Mouse (Mus musculus) lung, adult 18-20 months (tissue): ENCODE results near the gene Grik3.

Source experiments
- DNase-seq, 2 experiments: peaks; one replicate each; pipeline ENCODE4 v3.0.0; 2022; ENCODE audit warnings: mixed read lengths in 2 of 2

Grik3 gene

DNA sequence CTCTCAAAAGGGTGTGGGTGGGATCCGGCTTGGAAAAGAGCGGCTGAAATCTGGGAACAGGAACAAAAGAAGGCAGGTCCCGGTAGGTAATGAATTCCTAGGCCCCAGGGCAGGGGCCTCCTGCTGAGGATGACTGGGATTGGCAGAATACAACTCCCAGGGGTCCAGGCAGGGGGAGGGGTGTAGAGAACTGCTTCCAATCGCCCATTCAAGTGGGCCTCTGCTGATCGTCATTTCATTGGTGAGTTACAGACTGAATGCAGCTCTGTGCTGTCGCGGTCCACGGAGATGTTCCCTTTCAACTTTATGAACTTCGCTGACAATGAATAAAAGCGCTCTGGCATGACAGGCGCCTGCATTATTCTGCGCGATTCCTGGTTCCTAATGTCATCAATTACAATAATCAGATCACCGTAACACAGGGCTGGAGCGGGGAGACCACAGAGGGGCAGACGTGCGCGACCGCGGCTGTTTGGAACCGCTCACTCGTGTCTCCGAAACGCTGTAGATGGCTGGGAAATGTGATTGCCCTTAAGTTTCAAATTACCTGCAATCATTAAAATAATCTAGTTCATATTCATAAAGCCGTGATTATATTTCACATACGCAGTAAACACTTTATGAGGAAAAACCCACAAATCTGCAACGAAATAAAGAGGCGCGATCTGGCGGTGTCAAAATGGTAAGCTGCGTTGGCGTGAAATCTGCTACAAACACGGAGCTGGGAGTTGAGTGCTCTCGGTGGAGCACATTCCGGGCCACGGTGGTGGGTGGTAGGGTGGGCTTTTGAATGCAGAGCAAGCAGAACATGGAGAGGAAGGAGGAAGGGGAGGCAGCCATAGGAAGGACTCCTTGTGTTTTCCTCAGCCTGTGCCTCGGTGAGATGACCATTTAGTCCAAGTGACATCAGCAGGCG is 239.1 kb downstream of the Grik3 start:
- DNase-seq: no peak

- DNase-seq: no peak
These were observed 240.3 kb downstream of the Grik3 start for GRCm38 (mm10) chr4:125730751-125731150.

- no peak for DNase-seq
These were observed 246.3 kb downstream of the Grik3 start for GRCm38 (mm10) chr4:125736783-125737182.

DNA sequence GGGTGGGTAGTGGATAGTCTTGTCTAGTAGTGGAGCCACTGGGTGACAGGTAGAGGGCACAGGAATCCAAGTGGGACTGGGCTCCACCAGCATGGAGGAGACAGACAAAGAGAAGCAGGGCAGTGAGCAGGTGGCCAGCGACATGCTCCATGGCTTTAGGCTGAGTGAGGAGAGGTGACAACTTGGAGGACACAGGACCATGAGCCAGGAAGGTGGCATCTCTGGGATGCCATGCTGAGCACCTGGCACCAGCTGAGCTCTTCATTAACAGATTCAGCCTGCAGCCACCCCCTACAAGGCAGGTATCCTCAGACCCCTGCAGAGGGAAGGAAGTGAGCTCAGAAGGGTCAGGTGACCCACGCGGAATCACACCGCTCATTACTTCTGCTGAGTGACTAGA is 248.3 kb downstream of the Grik3 start:
- DNase-seq: no peak

DNA sequence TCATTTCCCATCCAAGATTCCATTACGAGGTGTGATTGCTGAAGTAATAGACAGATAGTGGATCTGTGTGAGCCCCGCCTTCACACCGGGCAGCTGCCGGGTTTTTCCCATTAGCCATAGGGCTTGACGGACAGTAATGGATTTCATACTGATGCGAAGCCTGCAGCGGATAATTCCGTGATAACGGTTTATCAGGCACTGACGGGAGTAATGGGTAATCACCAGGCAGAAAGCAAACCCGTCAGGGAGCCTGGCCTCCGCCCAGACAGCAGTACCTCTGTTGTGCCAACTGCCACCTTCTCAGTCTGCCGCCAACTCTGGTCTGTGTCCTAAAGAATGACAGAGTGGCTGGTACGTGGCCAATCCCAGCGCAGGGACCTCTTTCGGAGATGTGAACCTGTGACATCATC is 251.7 kb downstream of the Grik3 start:
- no peak for DNase-seq

DNA sequence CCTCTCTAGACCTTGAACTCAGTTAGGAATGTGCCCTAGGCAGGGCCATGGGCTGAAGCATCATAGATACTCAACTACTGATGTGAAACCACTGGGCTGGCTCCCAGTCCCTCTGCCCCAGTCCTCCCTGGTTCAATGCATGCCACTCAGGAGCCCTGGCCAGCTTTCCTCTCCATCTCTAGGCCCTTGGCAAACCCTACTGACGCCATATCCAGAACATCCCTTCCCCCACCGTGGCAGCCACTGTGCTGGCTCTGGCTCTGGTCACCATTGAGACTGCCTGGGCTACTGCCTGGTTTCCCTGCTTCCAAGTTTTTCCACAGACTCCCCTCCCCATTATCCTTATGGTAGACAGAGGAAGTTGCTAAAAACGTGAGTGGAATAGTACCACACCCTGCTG is 255.4 kb downstream of the Grik3 start:
- no peak for DNase-seq

DNA sequence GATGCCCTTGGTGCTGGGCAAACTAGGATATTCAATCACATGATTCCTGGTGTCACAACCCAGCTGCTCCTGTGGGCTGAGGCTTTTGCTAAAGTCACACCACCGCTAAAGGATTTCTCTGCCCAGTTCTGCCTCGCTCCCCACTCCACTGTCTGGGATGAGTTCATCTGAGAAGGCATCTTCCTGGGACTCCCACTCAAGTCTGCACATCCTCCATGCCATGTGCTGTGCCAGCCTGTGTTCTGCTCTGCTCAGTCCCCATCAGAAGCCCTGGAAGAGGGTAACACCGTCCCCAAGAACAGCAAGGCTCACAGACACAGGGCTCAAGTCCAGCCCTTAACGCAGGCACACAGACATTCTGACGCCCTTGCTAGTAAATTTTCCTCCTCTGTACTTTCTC is 265.9 kb downstream of the Grik3 start:
- DNase-seq: no peak

- no peak for DNase-seq
These were observed 269.8 kb downstream of the Grik3 start for GRCm38 (mm10) chr4:125760326-125760725.

DNA sequence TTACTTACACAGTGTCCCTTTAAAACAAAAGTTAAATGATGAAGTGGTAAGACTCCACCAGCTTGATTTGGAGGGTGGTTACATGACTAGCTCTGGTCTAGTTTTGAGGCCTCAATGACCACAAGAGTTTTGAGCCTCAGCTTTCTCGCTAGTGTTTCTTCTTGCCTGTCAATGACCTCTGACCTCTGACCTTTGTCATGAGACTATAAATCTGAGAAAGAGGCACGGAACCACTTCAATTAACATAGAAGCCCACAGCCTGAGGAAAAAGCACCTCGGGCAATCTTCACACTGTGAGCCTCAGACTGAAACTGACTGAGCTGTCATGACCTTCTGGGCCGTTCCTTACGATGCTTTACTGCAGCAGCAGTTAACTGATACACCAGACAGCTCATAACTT is 272.6 kb downstream of the Grik3 start:
- DNase-seq: no peak
